Mouse (Mus musculus) heart, postnatal 0 days (tissue): ENCODE results near the gene Dad1. TPM values are rescaled to one million over a fixed set of nuclear protein-coding genes. Genes with fewer than 3 reads are reported as not detected.

Experiments
- ATAC-seq: fragments of 200-750 bp; cut with Nextera tagmentation; 2 replicates; pipeline ENCODE4 v1.8.0; 2017; ENCODE audit warnings: low read depth, moderate number of reproducible peaks, moderate library complexity; ENCODE audit not compliant: insufficient read depth
- DNase-seq: peaks from one replicate; pipeline ENCODE4 v3.0.0-alpha.2; 2016; ENCODE audit warnings: low spot score
- H3K27ac ChIP-seq: fragments of 300-500 bp; sonication (generic); 2 replicates; pipeline ENCODE4 v1.5.1; 2014; ENCODE audit warnings: low read depth, mild to moderate bottlenecking
- H3K27me3 ChIP-seq: fragments of 300-500 bp; sonication (generic); 2 replicates; pipeline ENCODE4 v1.6.1; 2014; ENCODE audit warnings: low read length, mixed read lengths; ENCODE audit not compliant: control insufficient read depth, insufficient read depth
- H3K36me3 ChIP-seq: fragments of 300-500 bp; sonication (generic); replicated peaks from 2 replicates; pipeline ENCODE4 v1.6.1; 2014; ENCODE audit warnings: low read length, mixed read lengths; ENCODE audit not compliant: control insufficient read depth, insufficient read depth
- H3K4me1 ChIP-seq: fragments of 300-500 bp; sonication (generic); 2 replicates; pipeline ENCODE4 v1.6.1; 2014; ENCODE audit warnings: antibody characterized with exemption; ENCODE audit not compliant: control insufficient read depth, insufficient read depth
- H3K4me2 ChIP-seq: fragments of 300-500 bp; sonication (generic); 2 replicates; pipeline ENCODE4 v1.6.1; 2014; ENCODE audit warnings: low read depth, mild to moderate bottlenecking, low read length, moderate library complexity
- H3K4me3 ChIP-seq: fragments of 300-500 bp; sonication (generic); 2 replicates; pipeline ENCODE4 v1.5.1; 2014; ENCODE audit warnings: low read depth, low read length
- H3K9ac ChIP-seq: fragments of 300-500 bp; sonication (generic); replicated peaks from 2 replicates; pipeline ENCODE4 v1.6.1; 2014; ENCODE audit warnings: low read depth, low read length, mixed read lengths
- H3K9me3 ChIP-seq: fragments of 300-500 bp; sonication (generic); replicated peaks from 2 replicates; pipeline ENCODE4 v1.6.1; 2016; ENCODE audit warnings: low read length; ENCODE audit not compliant: control insufficient read depth
- CTCF ChIP-seq: IDR thresholded peaks from 2 replicates; pipeline ENCODE4 v1.5.1; 2016; ENCODE audit warnings: antibody characterized with exemption, control low read depth, low read depth
- EP300 ChIP-seq: IDR thresholded peaks from 2 replicates; pipeline ENCODE4 v1.6.1; 2016; ENCODE audit warnings: antibody characterized with exemption, low read depth
- WGBS: fragments of 180-500 bp; shearing (Covaris S2); extraction: QIAGEN DNeasy Blood & Tissue Kit; methylation state at CpG from one replicate; pipeline ENCODE4 v1.1.7; 2014; 5-methylcytosine and 5-hydroxymethylcytosine counted together
- polyA plus RNA-seq: library from polyadenylated mRNA; unstranded; fragments of >200 nt; fragmentation: Nextera tagmentation; extraction: Ambion mirVana; gene quantifications from 2 replicates; pipeline ENCODE4 v1.2.1, GENCODE M21; 2015
- total RNA-seq: library from RNA; depleted of rRNA; stranded (reverse); fragments of >200 nt; gene quantifications from 2 replicates; pipeline ENCODE4 v1.2.3, GENCODE M21; 2014; ENCODE audit warnings: low replicate concordance

Gene Dad1
- total and polyA plus RNA-seq, 2 experiments from 2014 or later = 313 to 389 TPM

DNA sequence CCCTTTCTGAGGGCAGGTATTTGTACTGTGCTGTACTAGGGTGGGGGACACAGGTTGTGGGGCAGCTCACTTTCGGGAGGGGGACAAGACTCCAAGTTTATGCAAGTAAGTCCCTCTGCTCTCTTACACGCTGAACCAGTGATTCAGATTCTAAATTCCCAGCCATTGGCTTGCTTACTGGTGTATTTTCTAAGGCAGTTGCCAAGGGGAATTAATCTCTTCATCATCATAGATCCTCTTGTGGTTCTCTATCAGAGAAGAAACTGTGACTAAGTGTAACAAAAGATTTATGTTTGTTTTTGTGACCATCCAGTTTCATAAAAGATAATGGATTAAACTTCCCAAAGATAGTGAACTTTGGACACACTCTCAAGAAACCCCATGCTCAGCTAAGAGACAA lies 40.2 kb downstream of the Dad1 start:
- DNase-seq (no peak), ATAC-seq (no peak)
- H3K9ac ChIP-seq = no peak overlapping the region
- H3K4me1 ChIP-seq = peaks cover 15% of the 10 kb centered on the region
- 93% methylated on average over 2 of the region's 2 CpGs for whole genome bisulfite sequencing
- no peaks in the 10 kb centered on the region for H3K36me3 ChIP-seq
- H3K4me3 ChIP-seq = no peak overlapping the region
- no peaks in the 10 kb centered on the region for H3K9me3 ChIP-seq
- H3K27me3 ChIP-seq = no peaks in the 10 kb centered on the region
- TF ChIP-seq CTCF (no peak), EP300 (no peak)
- no peak overlapping the region for H3K4me2 ChIP-seq
- no peak overlapping the region for H3K27ac ChIP-seq

GRCm38 (mm10) chr14:54211755-54212154 lies 42.1 kb downstream of the Dad1 start:
- H3K27ac ChIP-seq = no peak overlapping the region
- TF ChIP-seq CTCF (no peak), EP300 (no peak)
- 83% methylated on average over 5 of the region's 5 CpGs for WGBS
- no peaks in the 10 kb centered on the region for H3K9me3 ChIP-seq
- H3K4me2 ChIP-seq = no peak overlapping the region
- H3K9ac ChIP-seq = no peak overlapping the region
- no peak for DNase-seq
- no peaks in the 10 kb centered on the region for H3K36me3 ChIP-seq
- no peaks in the 10 kb centered on the region for H3K27me3 ChIP-seq
- ATAC-seq = no peak
- no peak overlapping the region for H3K4me3 ChIP-seq
- H3K4me1 ChIP-seq = peaks cover 25% of the 10 kb centered on the region

GRCm38 (mm10) chr14:54211199-54211598 lies 42.7 kb downstream of the Dad1 start:
- no peaks in the 10 kb centered on the region for H3K27me3 ChIP-seq
- 87% methylated on average over 8 of the region's 8 CpGs for WGBS
- ATAC-seq = no peak
- H3K36me3 ChIP-seq = no peaks in the 10 kb centered on the region
- no peak for TF ChIP-seq EP300
- no peak for TF ChIP-seq CTCF
- peaks cover 29% of the 10 kb centered on the region for H3K4me1 ChIP-seq
- DNase-seq = no peak
- H3K9ac ChIP-seq = no peak overlapping the region
- no peaks in the 10 kb centered on the region for H3K9me3 ChIP-seq
- no peak overlapping the region for H3K27ac ChIP-seq
- no peak overlapping the region for H3K4me2 ChIP-seq
- H3K4me3 ChIP-seq = no peak overlapping the region

DNA sequence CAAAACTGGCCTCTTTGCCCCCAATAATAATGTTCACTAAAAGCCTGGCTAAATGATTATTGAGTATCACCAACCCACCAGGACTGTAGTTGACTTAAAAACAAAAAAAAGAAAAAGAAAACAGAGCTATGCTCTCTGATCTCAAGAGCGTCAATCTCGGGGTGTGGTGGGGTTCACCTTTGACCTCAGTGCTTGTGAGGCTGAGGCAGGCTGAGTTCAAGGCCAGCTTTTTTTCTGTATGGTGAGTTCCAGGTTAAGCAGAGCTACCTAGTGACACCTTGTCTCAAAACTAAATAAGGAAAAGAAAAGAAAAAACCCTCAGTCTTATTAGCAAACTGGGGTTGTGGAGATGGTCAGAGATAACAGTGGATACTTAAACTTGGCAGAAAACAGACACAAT lies 43.5 kb downstream of the Dad1 start:
- Histone ChIP-seq H3K4me1 (peaks cover 21% of the 10 kb centered on the region), H3K9me3 (no peaks in the 10 kb centered on the region), H3K4me3 (no peak overlapping the region), H3K27me3 (no peaks in the 10 kb centered on the region), H3K4me2 (no peak overlapping the region), H3K27ac (no peak overlapping the region), H3K9ac (no peak overlapping the region), H3K36me3 (no peaks in the 10 kb centered on the region)
- ATAC-seq = no peak
- no peak for DNase-seq
- TF ChIP-seq CTCF (no peak), EP300 (no peak)
- WGBS = 92% methylated on average over 2 of the region's 2 CpGs

GRCm38 (mm10) chr14:54209932-54210331 lies 44.0 kb downstream of the Dad1 start:
- Histone ChIP-seq H3K36me3 (no peaks in the 10 kb centered on the region), H3K27ac (no peak overlapping the region), H3K9ac (no peak overlapping the region), H3K4me2 (no peak overlapping the region), H3K9me3 (no peaks in the 10 kb centered on the region), H3K4me1 (peaks cover 17% of the 10 kb centered on the region; the same call in 1 of the 2 replicates), H3K4me3 (no peak overlapping the region), H3K27me3 (no peaks in the 10 kb centered on the region)
- DNase-seq (no peak), ATAC-seq (no peak)
- no peak for TF ChIP-seq CTCF
- TF ChIP-seq EP300 = no peak
- WGBS = 79% methylated on average over 5 of the region's 5 CpGs

DNA sequence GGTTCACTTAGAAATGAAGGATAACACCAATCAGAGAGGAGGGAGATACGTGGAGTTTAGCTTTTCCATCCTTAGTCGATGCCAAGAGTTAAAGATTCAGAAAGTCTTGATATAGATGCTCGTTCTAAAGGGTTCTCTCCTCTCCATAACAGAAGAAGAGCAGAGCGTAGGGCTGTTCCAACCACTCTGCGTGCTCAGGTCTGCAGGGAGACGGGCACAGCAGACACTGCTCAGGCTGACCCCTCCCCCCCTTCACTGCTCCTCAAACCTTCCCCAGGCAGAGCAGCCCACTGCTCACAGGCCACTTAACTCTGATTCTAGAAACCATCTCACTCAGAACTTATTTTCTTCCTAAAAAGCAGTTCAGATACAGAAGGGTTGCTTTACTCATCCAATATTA lies 45.2 kb downstream of the Dad1 start:
- DNase-seq = no peak
- no peak overlapping the region for H3K4me3 ChIP-seq
- no peak overlapping the region for H3K9ac ChIP-seq
- H3K27me3 ChIP-seq = no peaks in the 10 kb centered on the region
- H3K9me3 ChIP-seq = no peaks in the 10 kb centered on the region
- peaks cover 14% of the 10 kb centered on the region; the same call in 1 of the 2 replicates for H3K4me1 ChIP-seq
- 74% methylated on average over 6 of the region's 6 CpGs for WGBS
- H3K4me2 ChIP-seq = no peak overlapping the region
- TF ChIP-seq EP300 = no peak
- TF ChIP-seq CTCF = no peak
- no peak overlapping the region for H3K27ac ChIP-seq
- no peaks in the 10 kb centered on the region for H3K36me3 ChIP-seq
- ATAC-seq = no peak
